Mouse (Mus musculus): ENCODE results near the gene Nr2f2.

- TF ChIP-seq EP300 (IDR thresholded peaks at IDR 0.05; ENCODE audit: insufficient read depth, low read depth, low read length) (no peak), POLR2A (IDR thresholded peaks at IDR 0.05; ENCODE audit: insufficient read depth, low read length) (no peak)
Measured at GRCm38 (mm10) chr7:70331243-70332063, 35.1 kb downstream of the Nr2f2 start.
